Mouse (Mus musculus): Measurements from ENCODE around the gene Gpr68. TPM values are rescaled to one million over a fixed set of nuclear protein-coding genes. Genes with fewer than 3 reads are reported as not detected.
A peak's percentile ranks its signal among the peaks of the same experiment; 100 is the strongest.

Gene Gpr68
- polyA plus RNA-seq, 1 experiment from 2014 or later: 0.10 TPM

- DNase-seq (ENCODE audit: low spot score, missing footprints) (no peak), ATAC-seq (ENCODE audit: low FRiP score) (no peak)
- Histone ChIP-seq H3K36me3 (ENCODE audit: control insufficient read depth, insufficient read depth, low read length) (no peaks in the 10 kb centered on the region), H3K4me2 (no peak overlapping the region), H3K27me3 (ENCODE audit: control insufficient read depth, insufficient read depth, low read length) (peaks cover 27% of the 10 kb centered on the region), H3K4me1 (ENCODE audit: control insufficient read depth, insufficient read depth, low read length) (peaks cover 13% of the 10 kb centered on the region), H3K9me3 (ENCODE audit: control insufficient read depth, low read length) (no peaks in the 10 kb centered on the region), H3K27ac (ENCODE audit: low read depth, low read length) (no peak overlapping the region), H3K9ac (ENCODE audit: low read length) (no peak overlapping the region), H3K4me3 (ENCODE audit: low read depth, low read length) (no peak overlapping the region)
- WGBS: 73% methylated on average over 6 of the region's 6 CpGs
Measured at GRCm38 (mm10) chr12:100901386-100901785, 6.6 kb downstream of the Gpr68 start.

- Histone ChIP-seq H3K4me1 (ENCODE audit: control insufficient read depth, insufficient read depth, low read length) (peaks cover 13% of the 10 kb centered on the region), H3K27ac (ENCODE audit: low read depth, low read length) (no peak overlapping the region), H3K36me3 (ENCODE audit: control insufficient read depth, insufficient read depth, low read length) (no peaks in the 10 kb centered on the region), H3K9me3 (ENCODE audit: control insufficient read depth, low read length) (no peaks in the 10 kb centered on the region), H3K27me3 (ENCODE audit: control insufficient read depth, insufficient read depth, low read length) (peaks cover 27% of the 10 kb centered on the region), H3K4me3 (ENCODE audit: low read depth, low read length) (no peak overlapping the region), H3K9ac (ENCODE audit: low read length) (no peak overlapping the region), H3K4me2 (no peak overlapping the region)
- 78% methylated on average over 6 of the region's 6 CpGs for WGBS
- ATAC-seq (ENCODE audit: low FRiP score) (no peak), DNase-seq (ENCODE audit: low spot score, missing footprints) (no peak)
Measured at GRCm38 (mm10) chr12:100900901-100901300, 7.1 kb downstream of the Gpr68 start.

GRCm38 (mm10) chr12:100899111-100899640, 8.8 kb downstream of the Gpr68 start:
- peaks cover 17% of the 10 kb centered on the region for H3K4me1 ChIP-seq (ENCODE audit: control insufficient read depth, insufficient read depth, low read length)
- H3K4me3 ChIP-seq (ENCODE audit: low read depth, low read length): peak overlapping the region; percentile 33
- peaks cover 27% of the 10 kb centered on the region for H3K27me3 ChIP-seq (ENCODE audit: control insufficient read depth, insufficient read depth, low read length)
- H3K36me3 ChIP-seq (ENCODE audit: control insufficient read depth, insufficient read depth, low read length): no peaks in the 10 kb centered on the region
- no peaks in the 10 kb centered on the region for H3K9me3 ChIP-seq (ENCODE audit: control insufficient read depth, low read length)
- peak overlapping the region; percentile 38 for H3K9ac ChIP-seq (ENCODE audit: low read length)
- DNase-seq (ENCODE audit: low spot score, missing footprints) (peak; percentile 94), ATAC-seq (ENCODE audit: low FRiP score) (peak; percentile 47; the same call in 1 of the 2 replicates)
- under 1% methylated on average over 30 of the region's 30 CpGs for WGBS
- H3K4me2 ChIP-seq: peak overlapping the region; percentile 68
- no peak overlapping the region for H3K27ac ChIP-seq (ENCODE audit: low read depth, low read length)

GRCm38 (mm10) chr12:100897736-100898650, 10.0 kb downstream of the Gpr68 start:
- Histone ChIP-seq H3K4me3 (ENCODE audit: low read depth, low read length) (0 out of 2 replicates have a peak overlapping the region, but pooled peaks have one; percentile 33), H3K27me3 (ENCODE audit: control insufficient read depth, insufficient read depth, low read length) (peaks cover 27% of the 10 kb centered on the region)
- WGBS: 29% methylated on average over 12 of the region's 12 CpGs

GRCm38 (mm10) chr12:100896661-100897060, 11.3 kb downstream of the Gpr68 start:
- ATAC-seq (ENCODE audit: low FRiP score): no peak
- Histone ChIP-seq H3K4me1 (ENCODE audit: control insufficient read depth, insufficient read depth, low read length) (peaks cover 17% of the 10 kb centered on the region), H3K9me3 (ENCODE audit: control insufficient read depth, low read length) (no peaks in the 10 kb centered on the region), H3K4me2 (no peak overlapping the region), H3K27ac (ENCODE audit: low read depth, low read length) (no peak overlapping the region), H3K9ac (ENCODE audit: low read length) (no peak overlapping the region), H3K36me3 (ENCODE audit: control insufficient read depth, insufficient read depth, low read length) (no peaks in the 10 kb centered on the region), H3K27me3 (ENCODE audit: control insufficient read depth, insufficient read depth, low read length) (peaks cover 27% of the 10 kb centered on the region), H3K4me3 (ENCODE audit: low read depth, low read length) (no peak overlapping the region)
- WGBS: 61% methylated on average over 3 of the region's 3 CpGs
- DNase-seq (ENCODE audit: low spot score, missing footprints): no peak

More at GRCm38 (mm10) chr12:100897736-100898650, 10.0 kb downstream of the Gpr68 start:
- Histone ChIP-seq H3K4me2 (peak overlapping the region; percentile 68; the same call in 1 of the 2 replicates), H3K4me1 (ENCODE audit: control insufficient read depth, insufficient read depth, low read length) (peaks cover 17% of the 10 kb centered on the region), H3K27ac (ENCODE audit: low read depth, low read length) (no peak overlapping the region), H3K9me3 (ENCODE audit: control insufficient read depth, low read length) (no peaks in the 10 kb centered on the region), H3K36me3 (ENCODE audit: control insufficient read depth, insufficient read depth, low read length) (no peaks in the 10 kb centered on the region), H3K9ac (ENCODE audit: low read length) (no peak overlapping the region)
- DNase-seq (ENCODE audit: low spot score, missing footprints) (peak; percentile 83), ATAC-seq (ENCODE audit: low FRiP score) (no peak)

GRCm38 (mm10) chr12:100895504-100895903, 12.5 kb downstream of the Gpr68 start:
- ATAC-seq (ENCODE audit: low FRiP score) (peak; percentile 60), DNase-seq (ENCODE audit: low spot score, missing footprints) (no peak)
- peaks cover 17% of the 10 kb centered on the region for H3K4me1 ChIP-seq (ENCODE audit: control insufficient read depth, insufficient read depth, low read length)
- peaks cover 25% of the 10 kb centered on the region for H3K27me3 ChIP-seq (ENCODE audit: control insufficient read depth, insufficient read depth, low read length)
- no peak overlapping the region for H3K4me2 ChIP-seq
- H3K36me3 ChIP-seq (ENCODE audit: control insufficient read depth, insufficient read depth, low read length): no peaks in the 10 kb centered on the region
- no peak overlapping the region for H3K4me3 ChIP-seq (ENCODE audit: low read depth, low read length)
- H3K9me3 ChIP-seq (ENCODE audit: control insufficient read depth, low read length): no peaks in the 10 kb centered on the region
- WGBS: 6% methylated on average over 2 of the region's 2 CpGs
- no peak overlapping the region for H3K9ac ChIP-seq (ENCODE audit: low read length)
- no peak overlapping the region for H3K27ac ChIP-seq (ENCODE audit: low read depth, low read length)

- ATAC-seq (ENCODE audit: low FRiP score) (no peak), DNase-seq (ENCODE audit: low spot score, missing footprints) (no peak)
- peaks cover under 1% of the 10 kb centered on the region; the same call in 1 of the 2 replicates for H3K4me1 ChIP-seq (ENCODE audit: control insufficient read depth, insufficient read depth, low read length)
- no peaks in the 10 kb centered on the region for H3K27me3 ChIP-seq (ENCODE audit: control insufficient read depth, insufficient read depth, low read length)
- WGBS: 91% methylated on average over 3 of the region's 3 CpGs
- no peak overlapping the region for H3K4me2 ChIP-seq
- H3K9ac ChIP-seq (ENCODE audit: low read length): no peak overlapping the region
- no peak overlapping the region for H3K4me3 ChIP-seq (ENCODE audit: low read depth, low read length)
- H3K9me3 ChIP-seq (ENCODE audit: control insufficient read depth, low read length): no peaks in the 10 kb centered on the region
- H3K27ac ChIP-seq (ENCODE audit: low read depth, low read length): no peak overlapping the region
- H3K36me3 ChIP-seq (ENCODE audit: control insufficient read depth, insufficient read depth, low read length): no peaks in the 10 kb centered on the region
Measured at GRCm38 (mm10) chr12:100890548-100890947, 17.4 kb downstream of the Gpr68 start.

GRCm38 (mm10) chr12:100887801-100888258, 20.2 kb downstream of the Gpr68 start:
- H3K9ac ChIP-seq (ENCODE audit: low read length): no peak overlapping the region
- H3K27ac ChIP-seq (ENCODE audit: low read depth, low read length): no peak overlapping the region
- ATAC-seq (ENCODE audit: low FRiP score): no peak
- H3K4me2 ChIP-seq: no peak overlapping the region
- no peaks in the 10 kb centered on the region for H3K9me3 ChIP-seq (ENCODE audit: control insufficient read depth, low read length)
- H3K27me3 ChIP-seq (ENCODE audit: control insufficient read depth, insufficient read depth, low read length): no peaks in the 10 kb centered on the region
- H3K4me3 ChIP-seq (ENCODE audit: low read depth, low read length): no peak overlapping the region
- no peaks in the 10 kb centered on the region for H3K4me1 ChIP-seq (ENCODE audit: control insufficient read depth, insufficient read depth, low read length)
- no peaks in the 10 kb centered on the region for H3K36me3 ChIP-seq (ENCODE audit: control insufficient read depth, insufficient read depth, low read length)
- WGBS: 51% methylated on average over 12 of the region's 12 CpGs
- DNase-seq (ENCODE audit: low spot score, missing footprints): peak; percentile 65

- no peak for DNase-seq (ENCODE audit: low spot score, missing footprints)
- 82% methylated on average over 4 of the region's 4 CpGs for WGBS
- ATAC-seq (ENCODE audit: low FRiP score): no peak
- Histone ChIP-seq H3K9ac (ENCODE audit: low read length) (no peak overlapping the region), H3K36me3 (ENCODE audit: control insufficient read depth, insufficient read depth, low read length) (no peaks in the 10 kb centered on the region), H3K4me1 (ENCODE audit: control insufficient read depth, insufficient read depth, low read length) (no peaks in the 10 kb centered on the region), H3K4me2 (no peak overlapping the region), H3K27me3 (ENCODE audit: control insufficient read depth, insufficient read depth, low read length) (no peaks in the 10 kb centered on the region), H3K9me3 (ENCODE audit: control insufficient read depth, low read length) (no peaks in the 10 kb centered on the region), H3K4me3 (ENCODE audit: low read depth, low read length) (no peak overlapping the region), H3K27ac (ENCODE audit: low read depth, low read length) (no peak overlapping the region)
Measured at GRCm38 (mm10) chr12:100886877-100887276, 21.1 kb downstream of the Gpr68 start.
